Mouse (Mus musculus) urinary bladder, postnatal 25 days (tissue): Measurements from ENCODE around the gene Pmel.
"Not testable (repeated sequence)": the region's sequence is repeated elsewhere in the genome, so short reads cannot be mapped to it uniquely, and the experiment has no call there.

Source experiments
- DNase-seq: peaks from one replicate; pipeline ENCODE4 v3.0.0; 2022; ENCODE audit warnings: low spot score

The Pmel gene

DNA sequence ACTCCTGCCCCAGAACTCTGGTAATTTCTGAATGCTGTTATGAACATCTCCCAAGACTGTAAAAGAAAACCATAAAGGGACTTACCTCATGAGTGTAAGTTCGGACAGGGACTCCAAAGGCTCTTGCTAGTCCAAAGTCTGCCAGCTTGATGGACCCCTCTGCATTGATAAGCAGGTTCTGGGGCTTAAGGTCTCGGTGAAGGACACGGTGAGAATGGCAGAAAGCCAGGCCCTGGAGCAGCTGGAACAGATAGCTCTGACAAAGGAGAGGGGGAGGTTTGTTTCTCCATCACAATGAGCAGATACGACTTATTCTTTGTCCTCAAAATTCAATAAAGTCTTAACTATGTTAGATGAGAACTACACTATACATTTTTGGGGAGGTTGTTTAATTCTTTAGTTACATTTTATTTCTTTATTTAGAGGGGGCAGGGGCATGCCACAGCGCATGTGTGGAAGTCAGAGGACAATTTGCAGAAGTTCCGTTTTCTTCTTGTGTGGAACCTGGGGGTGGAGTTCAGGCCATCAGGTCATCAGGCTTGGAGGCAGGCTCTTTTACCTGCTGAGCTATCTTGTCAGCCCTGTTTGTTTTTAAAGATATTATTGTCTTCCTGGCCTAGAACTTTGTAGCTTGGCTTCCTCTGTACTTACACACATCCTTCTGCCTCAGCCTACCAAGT is 1.5 kb upstream of the Pmel start:
- DNase-seq = no peak

DNA sequence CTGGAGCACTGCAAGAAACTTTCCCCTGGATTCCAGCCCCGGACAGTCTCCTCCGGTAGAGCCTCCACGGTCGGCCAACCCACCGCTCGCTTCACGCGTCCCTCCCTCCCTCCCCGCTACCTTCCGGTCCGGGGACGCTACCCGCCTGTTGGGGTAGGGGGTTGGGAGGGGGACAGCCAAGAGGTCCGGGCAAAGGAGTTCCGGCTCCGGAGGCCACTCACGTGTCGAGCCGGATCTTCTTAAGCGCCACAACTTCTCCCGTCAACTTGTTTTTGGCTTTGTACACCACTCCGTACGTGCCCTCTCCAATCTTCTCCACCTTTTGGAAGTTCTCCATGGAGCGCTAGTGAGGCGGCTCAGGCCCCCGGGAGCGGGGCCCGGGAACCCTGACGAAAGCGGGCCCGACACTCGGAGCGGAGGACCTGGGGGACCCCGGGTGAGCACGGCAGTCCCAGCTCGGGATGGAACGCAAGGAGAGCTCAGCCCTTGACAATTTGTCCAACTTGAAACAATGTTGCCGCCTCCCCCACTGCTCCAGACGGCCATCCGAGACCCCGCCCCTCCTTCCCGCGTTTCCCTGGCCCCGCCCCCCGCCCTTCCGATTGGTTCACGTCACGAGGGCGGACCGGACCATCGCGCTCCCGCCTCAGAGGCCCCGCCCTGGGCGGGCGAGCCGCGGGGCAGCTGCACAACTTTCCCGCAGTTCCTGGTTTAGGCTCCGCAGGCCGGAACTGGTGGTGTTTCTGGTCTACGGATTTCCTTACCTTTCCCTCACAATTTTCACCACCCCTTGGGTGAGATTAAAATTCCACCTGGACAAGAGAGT is 709 bp downstream of the Pmel start, which contains the start of gene Cdk2:
Gene Cdk2 (minus strand): TSS at position 541 of the 826 bp plus-strand sequence.
- peak; percentile 90 for DNase-seq

GRCm38 (mm10) chr10:128705317-128705693 is 1.3 kb downstream of the Pmel start:
- peak; percentile 22 for DNase-seq

DNA sequence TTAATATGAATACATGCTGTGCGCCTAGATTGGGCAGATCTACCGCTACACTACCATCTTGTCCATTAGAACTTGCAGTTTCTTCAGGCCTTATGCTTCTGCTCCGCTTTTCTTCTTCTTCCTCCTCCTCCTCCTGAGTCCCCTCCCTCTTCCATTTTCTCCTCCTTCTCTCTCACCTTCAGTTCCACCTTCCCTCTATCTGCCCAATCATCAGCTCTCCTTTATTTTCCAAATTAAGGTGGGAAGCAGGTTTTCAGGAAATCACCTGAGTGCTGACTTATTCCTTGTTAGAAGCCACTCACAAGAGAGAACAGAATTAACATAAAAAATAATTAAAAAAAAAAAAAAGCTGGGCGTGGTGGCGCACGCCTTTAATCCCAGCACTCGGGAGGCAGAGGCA is 7.3 kb downstream of the Pmel start:
- not testable (repeated sequence) for DNase-seq

DNA sequence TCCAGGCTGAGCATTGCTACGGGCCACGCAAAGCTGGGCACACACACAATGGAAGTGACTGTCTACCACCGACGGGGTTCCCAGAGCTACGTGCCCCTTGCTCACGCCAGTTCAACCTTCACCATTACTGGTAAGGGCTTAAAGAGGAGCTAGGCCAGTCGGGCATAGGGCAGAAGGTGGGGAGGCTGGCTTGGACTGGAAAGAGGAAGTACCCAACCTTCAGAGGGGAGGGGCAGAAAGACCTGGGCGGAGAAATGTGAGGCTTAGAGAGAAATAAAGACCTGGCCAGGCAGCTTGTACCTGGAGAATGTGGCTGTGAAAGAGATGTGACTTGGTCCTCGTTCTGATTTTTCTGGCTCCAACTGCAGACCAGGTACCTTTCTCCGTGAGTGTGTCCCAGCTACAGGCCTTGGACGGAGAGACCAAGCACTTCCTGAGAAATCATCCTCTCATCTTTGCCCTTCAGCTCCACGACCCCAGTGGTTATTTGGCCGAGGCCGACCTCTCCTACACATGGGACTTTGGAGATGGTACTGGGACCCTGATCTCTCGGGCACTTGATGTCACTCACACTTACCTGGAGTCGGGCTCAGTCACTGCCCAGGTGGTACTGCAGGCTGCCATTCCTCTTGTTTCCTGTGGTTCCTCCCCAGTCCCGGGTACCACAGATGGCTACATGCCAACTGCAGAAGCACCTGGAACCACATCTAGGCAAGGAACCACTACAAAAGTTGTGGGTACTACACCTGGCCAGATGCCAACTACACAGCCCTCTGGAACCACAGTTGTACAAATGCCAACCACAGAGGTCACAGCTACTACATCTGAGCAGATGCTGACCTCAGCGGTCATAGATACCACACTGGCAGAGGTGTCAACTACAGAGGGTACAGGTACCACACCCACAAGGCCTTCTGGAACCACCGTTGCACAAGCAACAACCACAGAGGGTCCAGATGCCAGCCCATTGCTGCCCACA is 11.9 kb downstream of the Pmel start:
- no peak for DNase-seq

- not testable (repeated sequence) for DNase-seq
Measured at GRCm38 (mm10) chr10:128725466-128725865, 21.5 kb downstream of the Pmel start.

DNA sequence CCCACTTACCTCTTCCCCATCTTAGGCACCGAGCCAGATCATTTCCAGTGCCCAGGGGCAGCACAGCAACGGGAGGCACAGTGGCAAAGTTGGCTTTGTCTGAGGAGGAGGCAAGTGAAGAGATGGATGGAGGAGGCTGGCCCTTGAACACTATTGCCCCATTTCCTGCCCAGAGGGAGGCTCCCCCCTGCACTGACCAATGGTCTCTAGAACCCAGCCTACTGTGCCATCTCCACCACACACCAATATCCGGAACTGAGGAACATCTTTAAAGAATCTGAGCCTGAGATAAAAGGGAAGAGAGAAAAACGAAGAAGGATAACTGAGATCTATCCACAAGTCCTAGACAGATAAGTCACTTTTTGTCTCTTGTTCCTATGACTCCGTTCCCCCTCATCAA is 24.1 kb downstream of the Pmel start:
- no peak for DNase-seq

DNA sequence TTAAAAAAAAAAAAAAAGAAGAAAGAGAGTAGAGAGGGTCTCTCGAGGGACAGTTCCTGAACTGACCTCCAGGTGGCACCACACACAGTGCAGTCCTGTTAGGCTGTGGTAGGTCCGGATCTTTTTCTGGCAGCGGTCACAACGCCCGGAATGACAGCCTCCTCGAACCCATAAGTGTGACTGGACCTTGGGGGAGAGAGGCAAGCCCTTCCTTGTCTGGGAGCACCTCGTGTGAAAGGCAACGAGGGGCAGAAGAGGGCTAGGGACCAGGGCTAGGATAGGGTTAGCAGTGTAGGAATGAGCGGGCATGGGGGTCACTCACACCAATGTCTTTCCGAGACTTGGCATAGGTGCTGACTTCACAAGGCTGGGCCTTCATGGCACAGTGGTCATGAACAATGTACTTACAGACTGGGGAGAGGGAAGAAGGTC is 27.0 kb downstream of the Pmel start:
- peak; percentile 66 for DNase-seq

- DNase-seq = no peak
Measured at GRCm38 (mm10) chr10:128731992-128732391, 28.0 kb downstream of the Pmel start.

GRCm38 (mm10) chr10:128737435-128737834 is 33.4 kb downstream of the Pmel start:
- no peak for DNase-seq

DNA sequence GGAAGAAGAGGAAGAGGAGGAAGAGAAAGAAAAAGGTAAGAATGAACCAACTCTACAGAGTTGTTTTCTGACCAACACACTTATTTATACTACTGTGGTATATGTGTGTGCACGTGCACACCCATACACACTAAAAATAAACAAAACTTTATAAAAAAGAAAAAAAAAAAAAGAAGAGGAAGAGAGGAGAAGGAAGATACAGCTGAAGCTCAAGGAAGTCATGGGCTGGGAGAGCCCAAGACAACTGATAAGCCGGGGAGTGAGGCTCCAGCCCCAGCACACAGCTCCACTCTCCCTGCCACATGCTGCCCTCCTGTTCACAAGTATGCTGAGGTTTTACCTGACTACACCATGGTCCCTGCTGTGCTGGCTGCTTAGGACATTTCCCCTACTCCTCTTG is 36.3 kb downstream of the Pmel start:
- no peak for DNase-seq

- peak; percentile 30 for DNase-seq
Measured at GRCm38 (mm10) chr10:128742616-128743015, 38.6 kb downstream of the Pmel start.

DNA sequence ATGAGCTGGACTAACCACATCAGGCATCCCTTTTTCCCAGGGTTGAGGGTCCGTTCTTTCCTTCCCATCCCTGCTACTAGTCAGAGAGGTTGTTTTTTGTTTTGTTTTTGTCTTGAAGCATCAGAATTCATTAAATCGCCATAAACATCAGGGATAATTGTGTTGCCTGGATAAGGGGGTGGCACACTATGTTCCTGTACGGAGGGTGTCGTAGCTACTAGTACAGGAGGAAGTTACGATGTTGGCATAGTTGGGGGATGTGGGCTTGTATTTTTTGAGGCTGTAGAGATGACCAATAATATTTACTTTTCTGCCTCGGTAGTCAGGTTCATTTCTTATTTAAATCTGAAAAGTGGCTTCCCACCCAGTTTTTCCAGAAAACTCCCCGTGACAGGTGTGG is 39.2 kb downstream of the Pmel start:
- no peak for DNase-seq

DNA sequence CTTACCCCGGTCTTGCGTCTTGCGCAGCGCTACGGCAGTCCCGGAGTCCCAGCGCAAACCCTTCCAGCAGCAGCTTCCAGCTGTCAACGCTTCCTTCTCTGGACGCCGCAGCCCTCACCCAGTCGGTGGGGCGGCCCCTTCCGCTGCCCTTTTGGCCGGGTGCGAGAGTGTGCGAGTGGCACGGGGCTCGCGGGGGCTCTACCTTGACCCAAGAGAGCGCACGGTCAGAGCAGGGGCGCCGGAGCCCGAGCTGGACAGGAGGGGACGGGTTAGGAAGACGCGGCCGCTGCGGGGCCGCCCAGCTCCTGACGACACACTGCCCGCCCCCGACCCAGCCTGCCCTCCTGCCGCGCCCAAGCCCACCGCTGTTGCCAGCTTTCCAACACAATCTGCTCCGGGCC is 39.8 kb downstream of the Pmel start:
- DNase-seq = peak; percentile 59

- no peak for DNase-seq
Measured at GRCm38 (mm10) chr10:128744211-128744610, 40.2 kb downstream of the Pmel start.

- DNase-seq = no peak
Measured at GRCm38 (mm10) chr10:128744680-128745601, 40.9 kb downstream of the Pmel start, which contains the start of gene Dgka. Gene Dgka, minus strand, starts transcription at chr10:128744855.

DNA sequence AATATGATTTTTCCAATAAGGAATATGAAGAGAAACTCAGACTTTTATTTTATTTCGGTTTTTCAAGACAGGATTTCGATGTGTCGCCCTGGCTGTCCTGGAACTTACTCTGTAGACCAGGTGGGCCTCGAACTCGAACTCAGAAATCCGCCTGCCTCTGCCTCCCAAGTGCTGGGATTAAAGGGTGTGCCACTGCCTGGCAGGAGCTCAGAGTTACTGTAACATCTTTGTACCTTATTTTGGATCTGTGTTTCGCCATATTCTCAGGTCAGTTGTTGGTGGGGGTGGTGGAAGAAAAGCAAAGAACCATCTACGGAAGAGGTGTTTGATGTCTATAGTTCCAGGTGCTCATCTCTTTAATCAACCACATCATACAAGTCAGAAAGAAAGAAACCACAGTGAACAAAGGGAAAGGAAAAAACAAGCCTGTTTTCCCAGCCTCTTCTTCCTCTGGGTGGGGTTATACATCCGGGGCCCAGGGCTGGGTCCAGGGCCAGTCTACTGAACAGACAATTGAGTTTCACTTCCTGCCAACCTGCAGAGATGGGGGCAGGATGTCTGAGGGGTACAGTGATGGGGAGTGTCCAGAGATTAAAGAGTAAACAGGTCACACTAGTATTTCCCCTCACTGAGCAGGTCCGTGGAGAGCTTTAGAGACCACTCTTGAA is 42.1 kb downstream of the Pmel start:
- DNase-seq = no peak

GRCm38 (mm10) chr10:128746972-128747645 is 43.1 kb downstream of the Pmel start:
- DNase-seq = no peak

GRCm38 (mm10) chr10:128747646-128748251 is 43.8 kb downstream of the Pmel start, which contains the start of gene Pym1:
Gene Pym1, plus strand, starts transcription at chr10:128747889.
- peak; percentile 72 for DNase-seq
